Comparison of ENCODE assay signal across 20 mouse cellular contexts in the genomic region with DNA sequence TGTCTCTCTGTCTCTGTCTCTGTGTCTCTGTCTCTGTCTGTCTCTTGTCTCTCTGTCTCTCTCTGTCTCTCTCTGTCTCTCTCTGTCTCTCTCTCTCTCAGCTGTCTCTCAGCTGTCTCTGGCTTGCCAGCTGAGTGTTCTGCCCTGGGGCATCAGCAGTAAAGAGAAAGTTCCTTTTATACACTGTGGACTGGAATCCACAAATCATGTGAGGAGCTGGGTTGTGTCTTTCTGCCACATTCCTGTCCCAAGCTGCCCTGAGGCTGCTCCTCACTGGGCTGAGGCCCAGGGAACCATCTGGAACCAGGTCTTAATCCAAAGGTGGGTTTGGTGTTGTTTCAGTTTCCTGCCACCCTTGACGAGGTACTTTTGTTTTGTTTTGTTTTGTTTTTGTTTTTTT. TPM values are rescaled to one million over a fixed set of nuclear protein-coding genes. Genes with fewer than 3 reads are reported as not detected.
DNase-seq lines count a peak whose midpoint lies in the region; ATAC-seq and TF ChIP-seq lines count a peak whose summit lies in the region.
"Had no signal": no experiment of that assay in that cellular context is flagged by ENCODE, and none has a peak within 500 bp of the region (broad histone marks: within the 10 kb centered on the region; RNA-seq: fewer than 3 reads in every experiment).

No protein-coding gene starts in this region.

- no peak for TF ChIP-seq CTCF in Patski (IDR thresholded peaks at IDR 0.05)

- H3K4me1 ChIP-seq in heart, embryonic 10.5 days = peaks cover 16% of the 10 kb centered on the region
- H3K4me1 ChIP-seq: limb, embryonic 15.5 days had no signal

- DNase-seq in heart, embryonic 10.5 days (ENCODE audit: low spot score) = no peak
- no peak for DNase-seq in heart, postnatal 36 days
- DNase-seq in 3T3-L1 (ENCODE audit: low read depth, low spot score) (peak; percentile 92), Patski (ENCODE audit: low read depth, low spot score) (peak; percentile 81)
- DNase-seq in forelimb bud, embryonic 11.5 days (ENCODE audit: low read depth, low spot score) = peak; percentile 40
- DNase-seq in cerebellum, postnatal 36 days = no peak
- DNase-seq in frontal cortex, postnatal 25 days (ENCODE audit: low spot score in 2 of 2) = no peak
- DNase-seq: adrenal gland, postnatal 25 days; cerebellum, adult 8-10 months; forebrain, postnatal 0 days; gastrocnemius, postnatal 25 days; kidney, adult 9 months; kidney, postnatal 36 days; liver, postnatal 0 days; lung, postnatal 14 days had no signal

- in situ Hi-C loops in Patski (cut with MboI; ENCODE audit: low pct_unique_long_range_greater_than_20kb) = no loop called here

- peak overlapping the region; percentile 62; the same call in 1 of the 2 replicates for H3K27ac ChIP-seq in heart, embryonic 10.5 days
- H3K27ac ChIP-seq: limb, embryonic 15.5 days had no signal

- intact Hi-C loops in heart, postnatal 36 days (cut with DNase I) = no loop called here

- peak; percentile 91 for ATAC-seq in Patski
- ATAC-seq: forebrain, postnatal 0 days; inflammation-experienced regulatory T-cells, adult 6 months; liver, postnatal 0 days; midbrain, embryonic 16.5 days had no signal

- WGBS in heart, embryonic 10.5 days = 33% methylated on average over 1 of the region's 1 CpGs

- H3K4me3 ChIP-seq in heart, embryonic 10.5 days = no peak overlapping the region
- H3K4me3 ChIP-seq: limb, embryonic 15.5 days; megakaryocyte, embryonic 14.5 days had no signal

- H3K27me3 ChIP-seq in heart, embryonic 10.5 days (ENCODE audit: insufficient read depth, poor library complexity, severe bottlenecking) = no peaks in the 10 kb centered on the region
- H3K27me3 ChIP-seq in Patski = no peaks in the 10 kb centered on the region
- H3K27me3 ChIP-seq: limb, embryonic 15.5 days had no signal

- POLR2A ChIA-PET in Patski (lab: Charles Lee) = no interaction called here

- no peaks in the 10 kb centered on the region for H3K9me3 ChIP-seq in heart, embryonic 10.5 days
- H3K9me3 ChIP-seq: G1E; limb, embryonic 15.5 days had no signal

- CTCF ChIA-PET in Patski (lab: Charles Lee) = interaction anchor here (1.1 to 2.1 kb wide), 5 partner anchors 9 to 64 kb away, joined by 3 to 6 read pairs (median 3); no protein-coding TSS in a partner anchor

- H3K36me3 ChIP-seq in heart, embryonic 10.5 days = no peaks in the 10 kb centered on the region
- H3K36me3 ChIP-seq: G1E; limb, embryonic 15.5 days had no signal

RNA-seq across cellular contexts. Expression of gene Hk2, which starts 57.0 kb away (rescaled TPM):
- polyA plus RNA-seq in heart, embryonic 10.5 days (2016; fragmentation: Nextera tagmentation; extraction: Ambion mirVana) = 42.2 and 44.8 TPM in 2 replicates
- 100 to 1,000 TPM; 271 to 285 TPM for total RNA-seq in heart, postnatal 36 days (2021)
- 75.3 TPM for polyA plus RNA-seq in Patski (2021)

Comparison
In these comparisons a context has a peak if more than half of its experiments do, and no peak if none do; other contexts are left out.
1. DNase-seq: peak in 3T3-L1 (single experiment), Patski (single experiment) and forelimb bud, embryonic 11.5 days (single experiment); none in heart, embryonic 10.5 days (single experiment), heart, postnatal 36 days (0 of 2), cerebellum, postnatal 36 days (0 of 2) and frontal cortex, postnatal 25 days (0 of 2).